Mouse (Mus musculus) limb, embryonic 13.5 days (tissue): ENCODE data around the gene Ppara. TPM values are rescaled to one million over a fixed set of nuclear protein-coding genes. Genes with fewer than 3 reads are reported as not detected.

Experiments used
- ATAC-seq: fragments of 200-750 bp; cut with Nextera tagmentation; 2 replicates; pipeline ENCODE4 v1.8.0; 2017; ENCODE audit warnings: low read depth, moderate number of reproducible peaks, moderate TSS enrichment; ENCODE audit not compliant: low FRiP score
- H3K27ac ChIP-seq: fragments of 300-500 bp; sonication (generic); 2 replicates; pipeline ENCODE4 v1.5.1; 2015; ENCODE audit warnings: inconsistent platforms, mild to moderate bottlenecking, moderate library complexity
- H3K27me3 ChIP-seq: fragments of 300-500 bp; sonication (generic); 2 replicates; pipeline ENCODE4 v1.6.1; 2015; ENCODE audit warnings: mild to moderate bottlenecking, inconsistent platforms
- H3K36me3 ChIP-seq: fragments of 300-500 bp; sonication (generic); 2 replicates; pipeline ENCODE4 v1.6.1; 2015; ENCODE audit warnings: inconsistent platforms, mild to moderate bottlenecking, moderate library complexity
- H3K4me1 ChIP-seq: fragments of 300-500 bp; sonication (generic); 2 replicates; pipeline ENCODE4 v1.6.1; 2015; ENCODE audit warnings: inconsistent platforms
- H3K4me2 ChIP-seq: fragments of 300-500 bp; sonication (generic); replicated peaks from 2 replicates; pipeline ENCODE4 v1.6.1; 2015; ENCODE audit warnings: inconsistent platforms, mild to moderate bottlenecking, moderate library complexity
- H3K4me3 ChIP-seq: fragments of 300-500 bp; sonication (generic); 2 replicates; pipeline ENCODE4 v1.5.1; 2015; ENCODE audit warnings: moderate library complexity, mild to moderate bottlenecking, inconsistent platforms
- H3K9ac ChIP-seq: fragments of 300-500 bp; sonication (generic); 2 replicates; pipeline ENCODE4 v1.6.1; 2015; ENCODE audit warnings: mild to moderate bottlenecking, inconsistent platforms
- H3K9me3 ChIP-seq: fragments of 300-500 bp; sonication (generic); 2 replicates; pipeline ENCODE4 v1.6.1; 2016; ENCODE audit warnings: inconsistent platforms
- WGBS: fragments of 180-500 bp; shearing (Covaris S2); methylation state at CpG from one replicate; pipeline ENCODE4 v1.1.7; 2015; 5-methylcytosine and 5-hydroxymethylcytosine counted together
- polyA plus RNA-seq: library from polyadenylated mRNA; unstranded; fragments of >200 nt; fragmentation: Nextera tagmentation; extraction: Ambion mirVana; gene quantifications from 2 replicates; pipeline ENCODE4 v1.2.1, GENCODE M21; 2015

Ppara gene
- polyA plus RNA-seq, 1 experiment from 2014 or later = 2.4 TPM

DNA sequence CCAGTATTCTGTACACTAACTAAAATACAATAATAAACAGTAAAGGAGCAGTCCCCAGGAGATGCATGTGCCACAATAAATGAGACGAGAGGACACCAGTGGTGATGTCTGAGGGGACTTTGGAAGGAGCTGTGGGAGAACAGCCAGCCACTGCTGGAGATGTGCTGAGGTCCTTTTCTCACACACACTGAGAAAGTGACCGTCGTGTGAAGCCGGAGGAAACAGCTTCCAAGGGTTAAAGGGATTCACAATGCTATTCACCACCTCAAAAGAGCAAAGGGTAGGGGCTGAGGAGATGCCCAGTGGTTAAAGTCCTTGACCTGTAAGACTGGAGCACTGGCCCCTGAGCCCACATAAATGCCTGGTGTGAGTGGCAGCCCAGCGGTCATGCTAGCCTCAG is 15.3 kb downstream of the Ppara start:
- no peaks in the 10 kb centered on the region for H3K27me3 ChIP-seq
- no peaks in the 10 kb centered on the region for H3K36me3 ChIP-seq
- no peak overlapping the region for H3K9ac ChIP-seq
- WGBS = 77% methylated on average over 5 of the region's 5 CpGs
- no peak for ATAC-seq
- no peaks in the 10 kb centered on the region for H3K4me1 ChIP-seq
- no peak overlapping the region for H3K4me3 ChIP-seq
- H3K27ac ChIP-seq = no peak overlapping the region
- peaks cover 7% of the 10 kb centered on the region; the same call in 1 of the 2 replicates for H3K9me3 ChIP-seq
- H3K4me2 ChIP-seq = no peak overlapping the region

DNA sequence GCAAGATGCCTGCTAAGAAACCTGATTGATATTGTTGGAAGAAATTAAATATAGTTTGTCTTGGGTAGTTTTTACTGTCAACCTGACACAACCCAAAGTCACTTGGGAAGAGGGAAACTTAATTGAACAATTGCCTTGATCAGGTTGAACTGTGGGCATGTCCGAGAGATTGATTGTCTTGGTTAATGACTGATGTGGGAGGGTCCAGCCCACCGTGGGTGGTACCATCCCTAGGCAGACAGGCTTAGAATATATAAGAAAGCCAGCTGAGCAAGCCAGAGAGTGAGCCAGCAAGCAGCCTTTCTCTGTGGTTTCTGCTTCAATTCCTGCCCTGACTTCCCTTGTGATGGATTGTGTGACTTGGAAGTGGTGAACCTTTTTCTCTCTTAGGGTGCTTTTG is 17.9 kb downstream of the Ppara start:
- Histone ChIP-seq H3K9ac (no peak overlapping the region), H3K27me3 (no peaks in the 10 kb centered on the region), H3K4me1 (no peaks in the 10 kb centered on the region), H3K27ac (no peak overlapping the region), H3K4me2 (no peak overlapping the region), H3K9me3 (peaks cover 11% of the 10 kb centered on the region), H3K4me3 (no peak overlapping the region), H3K36me3 (no peaks in the 10 kb centered on the region)
- 74% methylated on average over 2 of the region's 2 CpGs for WGBS
- ATAC-seq = no peak

DNA sequence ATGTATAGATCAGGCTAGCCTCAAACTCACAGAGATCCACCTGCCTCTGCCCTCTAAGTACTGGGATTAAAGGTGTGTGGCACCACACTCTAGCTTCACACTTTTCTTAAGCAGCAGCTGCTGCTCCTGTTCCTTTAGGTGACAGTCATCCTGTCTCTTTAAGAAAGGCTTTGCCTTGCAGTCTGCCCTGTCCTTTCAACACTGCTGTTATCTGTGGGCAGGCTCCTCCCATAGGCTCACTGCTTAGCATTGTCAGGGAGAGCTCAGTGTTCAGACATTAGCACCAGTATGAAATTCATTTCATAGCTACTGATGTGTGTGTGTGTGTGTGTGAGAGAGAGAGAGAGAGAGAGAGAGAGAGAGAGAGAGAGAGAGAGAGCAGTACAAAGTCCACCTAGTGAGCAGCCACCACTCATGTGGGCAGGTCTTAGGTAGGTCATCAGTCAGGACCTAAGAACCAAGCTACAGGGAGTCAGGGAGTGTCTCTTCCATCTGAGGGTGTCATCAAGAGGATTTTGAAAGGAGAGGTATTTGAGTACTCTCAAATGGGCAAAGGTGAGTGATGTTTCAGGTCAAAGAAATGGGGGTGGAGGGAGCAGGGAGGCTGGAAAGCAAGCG is 19.4 kb downstream of the Ppara start:
- peaks cover 16% of the 10 kb centered on the region for H3K9me3 ChIP-seq
- H3K27ac ChIP-seq = no peak overlapping the region
- H3K4me1 ChIP-seq = no peaks in the 10 kb centered on the region
- no peaks in the 10 kb centered on the region for H3K27me3 ChIP-seq
- no peak overlapping the region for H3K4me3 ChIP-seq
- H3K9ac ChIP-seq = no peak overlapping the region
- 89% methylated on average over 1 of the region's 1 CpGs for WGBS
- H3K36me3 ChIP-seq = no peaks in the 10 kb centered on the region
- H3K4me2 ChIP-seq = no peak overlapping the region
- no peak for ATAC-seq

DNA sequence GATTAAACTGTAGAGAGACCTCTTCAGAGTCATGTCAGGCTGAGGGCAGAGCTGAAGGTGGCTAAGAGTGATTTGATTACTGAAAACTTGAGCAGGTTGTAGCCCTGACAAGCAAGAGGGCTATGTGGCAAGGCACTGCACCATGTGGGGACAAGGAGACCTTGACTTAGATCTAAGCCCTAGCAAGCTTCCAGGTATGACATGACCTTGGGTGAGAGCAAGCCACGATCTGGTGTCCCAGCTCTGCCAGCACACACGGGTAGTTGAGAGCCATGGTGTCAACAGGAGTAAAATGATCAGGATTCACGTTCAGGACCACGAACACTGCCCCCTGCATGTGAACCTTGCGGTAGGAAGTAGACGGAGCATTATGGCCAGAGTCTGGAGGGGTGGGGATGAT is 20.4 kb downstream of the Ppara start:
- H3K27me3 ChIP-seq = no peaks in the 10 kb centered on the region
- WGBS = 78% methylated on average over 6 of the region's 6 CpGs
- H3K4me2 ChIP-seq = no peak overlapping the region
- H3K9ac ChIP-seq = no peak overlapping the region
- H3K4me3 ChIP-seq = no peak overlapping the region
- no peaks in the 10 kb centered on the region for H3K4me1 ChIP-seq
- H3K9me3 ChIP-seq = peaks cover 16% of the 10 kb centered on the region
- no peaks in the 10 kb centered on the region for H3K36me3 ChIP-seq
- no peak for ATAC-seq
- no peak overlapping the region for H3K27ac ChIP-seq

DNA sequence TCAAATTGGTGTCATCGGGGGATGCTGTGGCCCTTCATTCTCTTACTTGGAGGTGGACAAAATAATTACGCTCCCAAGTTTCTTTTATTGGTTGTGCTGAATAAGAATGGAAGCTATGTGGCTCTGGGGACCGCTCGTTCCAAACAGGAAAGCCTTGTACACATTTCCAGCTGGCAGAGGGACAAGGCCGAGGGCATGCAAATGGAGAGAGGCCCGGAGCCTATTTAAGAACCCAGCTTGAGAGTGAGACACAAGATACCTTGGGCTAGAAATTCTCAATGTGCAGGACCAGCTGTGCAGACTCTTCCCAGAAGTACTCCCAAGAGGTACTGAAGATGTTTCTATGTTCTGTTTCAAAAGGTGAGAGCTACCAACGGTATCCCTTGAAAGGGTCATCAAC is 21.8 kb downstream of the Ppara start:
- Histone ChIP-seq H3K9me3 (peaks cover 16% of the 10 kb centered on the region), H3K4me2 (no peak overlapping the region), H3K27me3 (no peaks in the 10 kb centered on the region), H3K9ac (no peak overlapping the region), H3K27ac (no peak overlapping the region), H3K36me3 (no peaks in the 10 kb centered on the region), H3K4me3 (no peak overlapping the region), H3K4me1 (no peaks in the 10 kb centered on the region)
- ATAC-seq = no peak
- 76% methylated on average over 7 of the region's 7 CpGs for WGBS

DNA sequence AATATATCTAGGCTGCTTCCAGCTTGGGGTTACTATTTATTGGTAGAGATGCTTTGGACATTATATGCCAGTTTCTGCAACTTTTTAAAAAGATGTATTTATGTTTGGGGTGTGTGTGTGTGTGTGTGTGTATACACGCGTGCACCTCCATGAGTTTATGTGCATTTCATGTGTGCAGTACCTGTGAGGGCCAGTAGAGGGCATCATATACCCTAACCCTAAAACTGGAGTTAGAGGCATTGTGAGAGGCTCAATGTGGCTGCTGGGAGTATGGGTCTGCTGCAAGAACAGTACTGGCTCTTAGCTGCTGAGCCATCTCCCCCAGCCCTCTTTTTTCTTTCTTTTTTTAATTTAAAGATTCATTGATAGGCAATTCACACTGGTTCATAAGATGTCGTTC is 23.0 kb downstream of the Ppara start:
- Histone ChIP-seq H3K36me3 (no peaks in the 10 kb centered on the region), H3K9ac (no peak overlapping the region), H3K4me2 (no peak overlapping the region), H3K27ac (no peak overlapping the region), H3K27me3 (no peaks in the 10 kb centered on the region), H3K9me3 (peaks cover 9% of the 10 kb centered on the region), H3K4me3 (no peak overlapping the region), H3K4me1 (no peaks in the 10 kb centered on the region)
- no peak for ATAC-seq
- 90% methylated on average over 3 of the region's 3 CpGs for WGBS

DNA sequence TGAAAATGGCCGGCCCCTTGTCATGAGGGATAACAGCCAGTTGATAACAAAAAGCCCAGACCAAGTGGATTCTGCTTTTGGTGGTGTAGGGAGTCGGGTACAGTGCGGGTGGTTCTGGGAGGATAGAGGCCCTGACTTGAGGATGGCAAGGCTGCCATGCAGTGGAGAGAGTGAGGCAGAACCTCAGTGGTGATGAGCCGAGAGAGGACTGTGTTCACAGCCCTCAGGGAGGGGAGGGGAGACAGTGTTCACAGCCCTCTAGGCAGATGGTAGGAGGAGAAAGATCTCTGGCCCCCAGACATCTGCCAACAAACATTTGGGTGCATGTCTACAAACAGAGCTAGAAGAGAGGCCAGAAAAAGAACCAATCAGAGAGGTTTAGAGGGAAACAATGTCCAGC is 28.0 kb downstream of the Ppara start:
- ATAC-seq = no peak
- H3K36me3 ChIP-seq = no peaks in the 10 kb centered on the region
- no peak overlapping the region for H3K9ac ChIP-seq
- no peak overlapping the region for H3K4me3 ChIP-seq
- H3K27me3 ChIP-seq = no peaks in the 10 kb centered on the region
- H3K27ac ChIP-seq = no peak overlapping the region
- 74% methylated on average over 4 of the region's 4 CpGs for WGBS
- no peak overlapping the region for H3K4me2 ChIP-seq
- H3K9me3 ChIP-seq = peaks cover 4% of the 10 kb centered on the region
- H3K4me1 ChIP-seq = no peaks in the 10 kb centered on the region

DNA sequence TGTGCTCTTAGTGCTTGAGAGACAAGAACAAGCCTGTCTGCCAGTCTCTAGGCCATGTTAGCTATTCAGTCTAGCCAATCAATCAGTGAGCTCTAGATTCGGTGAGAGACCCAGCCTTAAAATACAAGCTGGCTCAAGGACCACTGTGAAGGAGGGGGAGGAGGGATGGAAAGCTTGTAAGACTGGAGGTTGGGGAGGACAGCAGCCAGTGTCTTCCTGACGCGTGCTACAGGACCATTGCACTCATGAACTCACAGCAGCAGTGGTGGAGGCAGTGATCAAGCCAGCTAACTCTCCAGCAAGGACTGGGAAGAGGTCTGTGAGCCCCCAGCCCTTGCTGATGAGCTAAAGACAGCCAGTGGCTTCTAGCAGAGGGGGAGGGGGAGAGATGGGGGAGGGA is 30.2 kb downstream of the Ppara start:
- H3K9ac ChIP-seq = no peak overlapping the region
- WGBS = 52% methylated on average over 3 of the region's 3 CpGs
- H3K27ac ChIP-seq = no peak overlapping the region
- no peak for ATAC-seq
- no peak overlapping the region for H3K4me2 ChIP-seq
- H3K4me3 ChIP-seq = no peak overlapping the region
- no peaks in the 10 kb centered on the region for H3K4me1 ChIP-seq
- 0 out of 2 replicates have a peak, but pooled peaks cover 4% of the 10 kb centered on the region for H3K27me3 ChIP-seq
- no peaks in the 10 kb centered on the region for H3K9me3 ChIP-seq
- no peaks in the 10 kb centered on the region for H3K36me3 ChIP-seq

DNA sequence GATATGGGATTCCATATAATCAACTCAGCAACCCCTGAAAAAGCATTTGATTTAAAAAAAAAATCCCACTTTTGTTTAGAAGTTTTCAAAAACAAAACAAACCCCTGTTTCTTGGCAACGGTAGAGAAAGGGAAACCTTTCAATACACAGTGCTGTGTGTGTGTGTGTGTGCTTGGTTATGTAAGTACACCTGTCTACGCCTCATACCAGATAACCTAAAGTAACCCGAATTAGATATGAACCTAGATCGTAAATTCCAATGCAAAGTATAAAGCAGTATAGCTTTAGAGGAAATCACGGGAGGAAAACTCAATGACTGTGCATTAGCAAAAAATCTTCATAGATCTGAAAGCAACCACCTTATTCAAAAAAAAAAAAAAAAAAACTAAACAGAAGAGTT is 31.9 kb downstream of the Ppara start:
- Histone ChIP-seq H3K9ac (no peak overlapping the region), H3K27ac (no peak overlapping the region), H3K36me3 (no peaks in the 10 kb centered on the region), H3K4me3 (no peak overlapping the region), H3K4me2 (no peak overlapping the region), H3K9me3 (no peaks in the 10 kb centered on the region), H3K4me1 (no peaks in the 10 kb centered on the region), H3K27me3 (0 out of 2 replicates have a peak, but pooled peaks cover 4% of the 10 kb centered on the region)
- ATAC-seq = no peak
- 86% methylated on average over 5 of the region's 5 CpGs for WGBS

DNA sequence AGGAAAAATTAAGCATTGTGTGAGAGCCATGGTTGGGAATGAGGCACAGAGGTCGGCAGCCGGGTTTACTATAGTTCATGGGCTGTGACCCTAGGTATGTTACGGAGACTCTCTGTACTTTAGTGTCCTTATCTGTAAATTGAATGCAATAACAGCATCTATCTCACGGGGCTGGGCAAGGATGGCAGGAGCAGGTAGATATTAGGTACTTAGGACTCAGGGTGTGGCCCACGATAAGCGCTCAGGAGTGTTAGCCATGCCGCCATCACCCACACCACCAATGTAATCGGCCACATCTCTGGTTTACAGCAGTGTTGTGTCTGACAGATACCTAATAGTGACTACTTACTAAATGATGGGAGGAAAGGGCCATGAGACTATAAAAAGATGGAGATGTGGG is 34.2 kb downstream of the Ppara start:
- Histone ChIP-seq H3K4me3 (no peak overlapping the region), H3K27me3 (0 out of 2 replicates have a peak, but pooled peaks cover 4% of the 10 kb centered on the region), H3K9me3 (no peaks in the 10 kb centered on the region), H3K4me2 (no peak overlapping the region), H3K9ac (no peak overlapping the region), H3K4me1 (no peaks in the 10 kb centered on the region), H3K27ac (no peak overlapping the region), H3K36me3 (no peaks in the 10 kb centered on the region)
- no peak for ATAC-seq
- WGBS = 90% methylated on average over 8 of the region's 8 CpGs

DNA sequence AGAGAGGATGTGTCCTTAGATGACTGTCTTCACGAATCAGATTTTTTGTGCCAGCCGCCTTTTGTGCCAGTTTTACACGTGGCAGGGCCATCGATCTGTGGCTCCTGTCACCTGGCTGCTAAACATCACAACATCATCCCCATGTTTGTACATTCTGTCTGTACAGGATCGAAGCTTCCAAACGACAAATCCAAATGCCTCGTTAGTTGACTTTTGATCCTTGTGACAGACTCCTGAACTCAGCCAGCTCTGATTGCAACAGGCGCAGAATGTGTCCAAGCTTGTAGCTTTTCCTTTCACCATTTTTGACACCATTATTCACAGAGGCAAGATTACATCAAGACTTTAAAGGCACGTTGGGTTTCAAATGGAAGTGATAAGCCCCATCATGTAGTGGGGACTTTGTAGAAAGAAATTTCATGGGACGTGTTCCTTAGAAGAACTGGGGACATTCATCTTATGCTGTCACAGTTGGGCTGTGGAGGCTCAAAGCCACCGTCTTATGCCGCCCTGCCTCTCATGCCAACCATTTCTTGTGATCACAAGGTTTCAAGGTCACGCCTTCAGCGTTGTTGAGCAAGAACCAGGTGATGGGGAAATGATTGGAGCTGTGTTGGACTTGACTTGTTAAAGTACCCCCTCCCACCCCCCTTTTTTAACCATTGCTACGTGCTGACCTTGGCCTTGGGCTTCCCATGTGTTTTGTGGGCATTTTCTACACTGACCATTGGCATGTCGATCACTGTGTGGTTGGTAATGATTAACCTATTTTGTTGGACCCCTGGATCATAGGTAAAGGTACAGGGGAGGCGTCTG is 36.7 kb downstream of the Ppara start:
- 83% methylated on average over 17 of the region's 17 CpGs for WGBS
- no peak for ATAC-seq
- 0 out of 2 replicates have a peak, but pooled peaks cover 4% of the 10 kb centered on the region for H3K27me3 ChIP-seq
- no peak overlapping the region for H3K9ac ChIP-seq
- H3K4me3 ChIP-seq = no peak overlapping the region
- no peaks in the 10 kb centered on the region for H3K36me3 ChIP-seq
- no peak overlapping the region for H3K27ac ChIP-seq
- H3K4me2 ChIP-seq = no peak overlapping the region
- no peaks in the 10 kb centered on the region for H3K9me3 ChIP-seq
- H3K4me1 ChIP-seq = no peaks in the 10 kb centered on the region

DNA sequence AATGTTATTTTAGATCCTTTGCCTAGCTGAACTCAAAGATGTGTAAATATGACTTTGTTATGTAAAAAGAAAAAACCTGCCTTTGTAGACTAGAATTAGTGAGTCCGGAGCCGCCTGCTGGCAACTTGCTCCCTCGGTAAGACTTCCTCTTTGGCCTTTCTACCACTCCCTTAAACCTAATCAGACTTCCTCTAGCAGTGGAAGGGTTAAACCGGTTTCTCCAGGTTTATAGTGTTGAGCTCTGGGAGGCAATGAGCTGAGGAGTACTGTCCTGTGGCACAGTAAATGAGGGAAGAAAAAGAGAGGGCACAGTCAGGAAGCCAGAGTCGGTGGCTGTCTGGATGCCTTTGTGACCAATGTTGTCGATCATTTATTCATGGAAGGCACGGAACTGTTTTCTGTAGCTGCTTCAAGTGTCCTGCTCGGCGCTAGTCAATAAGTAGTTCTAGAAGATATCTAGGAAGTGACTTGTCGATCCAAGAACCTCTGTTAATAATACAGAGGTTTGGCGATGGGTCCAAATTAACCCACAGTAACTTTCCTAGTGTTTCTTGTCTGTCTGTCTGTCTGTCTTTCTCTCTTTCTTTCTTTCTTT is 37.5 kb downstream of the Ppara start:
- H3K4me3 ChIP-seq = no peak overlapping the region
- H3K4me1 ChIP-seq = no peaks in the 10 kb centered on the region
- no peaks in the 10 kb centered on the region for H3K9me3 ChIP-seq
- ATAC-seq = no peak
- WGBS = 75% methylated on average over 11 of the region's 11 CpGs
- no peak overlapping the region for H3K4me2 ChIP-seq
- no peak overlapping the region for H3K9ac ChIP-seq
- H3K36me3 ChIP-seq = no peaks in the 10 kb centered on the region
- 0 out of 2 replicates have a peak, but pooled peaks cover 4% of the 10 kb centered on the region for H3K27me3 ChIP-seq
- no peak overlapping the region for H3K27ac ChIP-seq
